Mouse (Mus musculus) splenic B cell, adult 2 months (primary cell): ENCODE measurements around the gene Bloc1s3.

Experiments used
- DNase-seq: peaks from one replicate; pipeline ENCODE4 v3.0.0-alpha.2; 2011; ENCODE audit warnings: low read depth, low spot score
- H3K27me3 ChIP-seq: 2 replicates; pipeline ENCODE4 v1.6.1; 2012; ENCODE audit warnings: mild to moderate bottlenecking, low read length, moderate library complexity, mixed read lengths; ENCODE audit not compliant: control insufficient read depth, poor library complexity, insufficient read depth, severe bottlenecking
- H3K36me3 ChIP-seq: 2 replicates; pipeline ENCODE4 v1.6.1; 2012; ENCODE audit warnings: mild to moderate bottlenecking, low read length, moderate library complexity, mixed read lengths; ENCODE audit not compliant: control insufficient read depth, poor library complexity, insufficient read depth, severe bottlenecking

The Bloc1s3 gene

GRCm38 (mm10) chr7:19508150-19508923, at the start of gene Bloc1s3, which contains the start of gene Trappc6a:
Bloc1s3 (minus strand) TSS chr7:19508367.
Trappc6a (plus strand) TSS chr7:19508395.
- Histone ChIP-seq H3K27me3 (no peaks in the 10 kb centered on the region), H3K36me3 (no peaks in the 10 kb centered on the region)
- peak; percentile 93 for DNase-seq

- no peak for DNase-seq
- no peaks in the 10 kb centered on the region for H3K36me3 ChIP-seq
- H3K27me3 ChIP-seq: no peaks in the 10 kb centered on the region
Observed at GRCm38 (mm10) chr7:19557086-19557485, 48.9 kb upstream of the Bloc1s3 start.

- Histone ChIP-seq H3K36me3 (no peaks in the 10 kb centered on the region), H3K27me3 (no peaks in the 10 kb centered on the region)
- DNase-seq: no peak
Observed at GRCm38 (mm10) chr7:19554168-19554567, 46.0 kb upstream of the Bloc1s3 start.

GRCm38 (mm10) chr7:19552443-19552842, 44.3 kb upstream of the Bloc1s3 start:
- Histone ChIP-seq H3K36me3 (no peaks in the 10 kb centered on the region), H3K27me3 (no peaks in the 10 kb centered on the region)
- no peak for DNase-seq

GRCm38 (mm10) chr7:19551634-19552033, 43.5 kb upstream of the Bloc1s3 start:
- no peaks in the 10 kb centered on the region for H3K36me3 ChIP-seq

GRCm38 (mm10) chr7:19549394-19549793, 41.2 kb upstream of the Bloc1s3 start:
- DNase-seq: no peak
- Histone ChIP-seq H3K27me3 (no peaks in the 10 kb centered on the region), H3K36me3 (no peaks in the 10 kb centered on the region)

More at GRCm38 (mm10) chr7:19551634-19552033, 43.5 kb upstream of the Bloc1s3 start:
- no peaks in the 10 kb centered on the region for H3K27me3 ChIP-seq
- DNase-seq: no peak

GRCm38 (mm10) chr7:19547344-19547969, 39.3 kb upstream of the Bloc1s3 start:
- H3K36me3 ChIP-seq: no peaks in the 10 kb centered on the region
- no peaks in the 10 kb centered on the region for H3K27me3 ChIP-seq
- no peak for DNase-seq

- Histone ChIP-seq H3K27me3 (no peaks in the 10 kb centered on the region), H3K36me3 (no peaks in the 10 kb centered on the region)
- DNase-seq: no peak
Observed at GRCm38 (mm10) chr7:19546007-19546406, 37.8 kb upstream of the Bloc1s3 start.

GRCm38 (mm10) chr7:19543584-19543983, 35.4 kb upstream of the Bloc1s3 start:
- peak; percentile 68 for DNase-seq
- Histone ChIP-seq H3K36me3 (no peaks in the 10 kb centered on the region), H3K27me3 (no peaks in the 10 kb centered on the region)

GRCm38 (mm10) chr7:19542155-19542691, 34.1 kb upstream of the Bloc1s3 start:
- no peaks in the 10 kb centered on the region for H3K27me3 ChIP-seq
- no peak for DNase-seq
- no peaks in the 10 kb centered on the region for H3K36me3 ChIP-seq

- no peak for DNase-seq
- no peaks in the 10 kb centered on the region for H3K27me3 ChIP-seq
- H3K36me3 ChIP-seq: no peaks in the 10 kb centered on the region
Observed at GRCm38 (mm10) chr7:19541681-19542154, 33.6 kb upstream of the Bloc1s3 start.

GRCm38 (mm10) chr7:19540771-19541566, 32.8 kb upstream of the Bloc1s3 start:
- no peaks in the 10 kb centered on the region for H3K36me3 ChIP-seq
- H3K27me3 ChIP-seq: no peaks in the 10 kb centered on the region
- DNase-seq: no peak

GRCm38 (mm10) chr7:19534676-19535075, 26.5 kb upstream of the Bloc1s3 start:
- no peaks in the 10 kb centered on the region for H3K27me3 ChIP-seq
- H3K36me3 ChIP-seq: peaks cover 4% of the 10 kb centered on the region

GRCm38 (mm10) chr7:19532240-19532639, 24.1 kb upstream of the Bloc1s3 start:
- Histone ChIP-seq H3K27me3 (no peaks in the 10 kb centered on the region), H3K36me3 (peaks cover 4% of the 10 kb centered on the region)
- DNase-seq: no peak

More at GRCm38 (mm10) chr7:19534676-19535075, 26.5 kb upstream of the Bloc1s3 start:
- no peak for DNase-seq
